Mouse (Mus musculus) lung, embryonic 14.5 days (tissue): ENCODE measurements around the gene Rbm6. TPM values are rescaled to one million over a fixed set of nuclear protein-coding genes. Genes with fewer than 3 reads are reported as not detected.

Source experiments
- ATAC-seq: fragments of 200-750 bp; cut with Nextera tagmentation; 2 replicates; pipeline ENCODE4 v1.8.0; 2017; ENCODE audit warnings: mild to moderate bottlenecking, moderate TSS enrichment, moderate library complexity; ENCODE audit not compliant: insufficient read depth
- DNase-seq: peaks from one replicate; pipeline ENCODE4 v3.0.0-alpha.2; 2015
- H3K27ac ChIP-seq: fragments of 300-500 bp; sonication (generic); 2 replicates; pipeline ENCODE4 v1.5.1; 2014; ENCODE audit warnings: low read depth, mild to moderate bottlenecking, moderate library complexity
- H3K27me3 ChIP-seq: fragments of 300-500 bp; sonication (generic); 2 replicates; pipeline ENCODE4 v1.6.1; 2014; ENCODE audit warnings: low read length, control low read depth; ENCODE audit not compliant: insufficient read depth
- H3K36me3 ChIP-seq: fragments of 300-500 bp; sonication (generic); 2 replicates; pipeline ENCODE4 v1.6.1; 2014; ENCODE audit warnings: control low read depth; ENCODE audit not compliant: insufficient read depth
- H3K4me1 ChIP-seq: fragments of 300-500 bp; sonication (generic); 2 replicates; pipeline ENCODE4 v1.6.1; 2014; ENCODE audit warnings: antibody characterized with exemption, control low read depth; ENCODE audit not compliant: insufficient read depth
- H3K4me2 ChIP-seq: fragments of 300-500 bp; sonication (generic); 2 replicates; pipeline ENCODE4 v1.6.1; 2014; ENCODE audit warnings: mild to moderate bottlenecking
- H3K4me3 ChIP-seq: fragments of 300-500 bp; sonication (generic); 2 replicates; pipeline ENCODE4 v1.5.1; 2014; ENCODE audit warnings: low read depth, low read length
- H3K9ac ChIP-seq: fragments of 300-500 bp; sonication (generic); 2 replicates; pipeline ENCODE4 v1.6.1; 2014
- H3K9me3 ChIP-seq: fragments of 300-500 bp; sonication (generic); 2 replicates; pipeline ENCODE4 v1.6.1; 2016; ENCODE audit warnings: low read depth, low read length, control low read depth
- CTCF ChIP-seq: IDR thresholded peaks from 2 replicates; pipeline ENCODE4 v1.5.1; 2016; ENCODE audit warnings: antibody characterized with exemption, low read depth
- WGBS: fragments of 180-500 bp; shearing (Covaris S2); extraction: QIAGEN DNeasy Blood & Tissue Kit; methylation state at CpG from one replicate; pipeline ENCODE4 v1.1.7; 2014; 5-methylcytosine and 5-hydroxymethylcytosine counted together
- polyA plus RNA-seq: library from polyadenylated mRNA; unstranded; fragments of >200 nt; fragmentation: Nextera tagmentation; extraction: Ambion mirVana; gene quantifications from 2 replicates; pipeline ENCODE4 v1.2.1, GENCODE M21; 2014

Gene Rbm6
- polyA plus RNA-seq, 1 experiment from 2014 or later = 73.2 TPM

- TF ChIP-seq CTCF = no peak
- Histone ChIP-seq H3K4me1 (no peaks in the 10 kb centered on the region), H3K9me3 (no peaks in the 10 kb centered on the region), H3K4me3 (no peak overlapping the region), H3K36me3 (no peaks in the 10 kb centered on the region), H3K4me2 (no peak overlapping the region), H3K9ac (no peak overlapping the region), H3K27me3 (no peaks in the 10 kb centered on the region), H3K27ac (no peak overlapping the region)
- WGBS = 59% methylated on average over 4 of the region's 4 CpGs
- ATAC-seq = no peak
- no peak for DNase-seq
These were observed 7.4 kb upstream of the Rbm6 start for GRCm38 (mm10) chr9:107880411-107880810.

- Histone ChIP-seq H3K36me3 (no peaks in the 10 kb centered on the region), H3K9me3 (no peaks in the 10 kb centered on the region), H3K4me3 (peak overlapping the region; percentile 90), H3K9ac (peak overlapping the region; percentile 96), H3K4me2 (peak overlapping the region; percentile 71), H3K27me3 (no peaks in the 10 kb centered on the region), H3K27ac (peak overlapping the region; percentile 97), H3K4me1 (peaks cover 8% of the 10 kb centered on the region; the same call in 1 of the 2 replicates)
- DNase-seq (peak; percentile 98), ATAC-seq (peak; percentile 100)
- TF ChIP-seq CTCF = no peak
- under 1% methylated on average over 80 of the region's 80 CpGs for WGBS
These were observed 513 bp downstream of the Rbm6 start for GRCm38 (mm10) chr9:107872350-107873098.

GRCm38 (mm10) chr9:107866081-107866480 lies 7.0 kb downstream of the Rbm6 start:
- Histone ChIP-seq H3K9ac (no peak overlapping the region), H3K4me1 (peaks cover 1% of the 10 kb centered on the region; the same call in 1 of the 2 replicates), H3K27ac (no peak overlapping the region), H3K4me3 (no peak overlapping the region), H3K9me3 (no peaks in the 10 kb centered on the region), H3K36me3 (peaks cover 11% of the 10 kb centered on the region), H3K4me2 (no peak overlapping the region), H3K27me3 (no peaks in the 10 kb centered on the region)
- ATAC-seq (no peak), DNase-seq (no peak)
- WGBS = 92% methylated on average over 2 of the region's 2 CpGs
- TF ChIP-seq CTCF = no peak

- H3K27me3 ChIP-seq = no peaks in the 10 kb centered on the region
- no peak for TF ChIP-seq CTCF
- H3K9ac ChIP-seq = no peak overlapping the region
- DNase-seq = no peak
- H3K27ac ChIP-seq = no peak overlapping the region
- no peak overlapping the region for H3K4me3 ChIP-seq
- 48% methylated on average over 1 of the region's 1 CpGs for WGBS
- H3K4me1 ChIP-seq = no peaks in the 10 kb centered on the region
- no peaks in the 10 kb centered on the region for H3K9me3 ChIP-seq
- H3K4me2 ChIP-seq = no peak overlapping the region
- ATAC-seq = no peak
- peaks cover 16% of the 10 kb centered on the region for H3K36me3 ChIP-seq
These were observed 8.5 kb downstream of the Rbm6 start for GRCm38 (mm10) chr9:107864493-107864892.

GRCm38 (mm10) chr9:107858343-107858742 lies 14.7 kb downstream of the Rbm6 start:
- no peaks in the 10 kb centered on the region for H3K27me3 ChIP-seq
- no peak overlapping the region for H3K27ac ChIP-seq
- H3K4me3 ChIP-seq = no peak overlapping the region
- no peak for ATAC-seq
- no peak overlapping the region for H3K9ac ChIP-seq
- DNase-seq = no peak
- no peaks in the 10 kb centered on the region for H3K9me3 ChIP-seq
- 87% methylated on average over 3 of the region's 3 CpGs for WGBS
- TF ChIP-seq CTCF = no peak
- no peaks in the 10 kb centered on the region for H3K4me1 ChIP-seq
- no peak overlapping the region for H3K4me2 ChIP-seq
- peaks cover 33% of the 10 kb centered on the region for H3K36me3 ChIP-seq

GRCm38 (mm10) chr9:107848922-107849321 lies 24.1 kb downstream of the Rbm6 start:
- H3K27me3 ChIP-seq = no peaks in the 10 kb centered on the region
- DNase-seq (no peak), ATAC-seq (no peak)
- no peak overlapping the region for H3K27ac ChIP-seq
- H3K36me3 ChIP-seq = peaks cover 57% of the 10 kb centered on the region
- no peaks in the 10 kb centered on the region for H3K4me1 ChIP-seq
- no peak for TF ChIP-seq CTCF
- 97% methylated on average over 7 of the region's 7 CpGs for WGBS
- H3K9me3 ChIP-seq = no peaks in the 10 kb centered on the region
- H3K4me3 ChIP-seq = no peak overlapping the region
- H3K9ac ChIP-seq = no peak overlapping the region
- no peak overlapping the region for H3K4me2 ChIP-seq

GRCm38 (mm10) chr9:107842709-107843108 lies 30.3 kb downstream of the Rbm6 start:
- H3K9me3 ChIP-seq = no peaks in the 10 kb centered on the region
- ATAC-seq = no peak
- no peak overlapping the region for H3K4me3 ChIP-seq
- no peak for TF ChIP-seq CTCF
- H3K36me3 ChIP-seq = peaks cover 49% of the 10 kb centered on the region
- H3K27ac ChIP-seq = no peak overlapping the region
- no peak overlapping the region for H3K4me2 ChIP-seq
- H3K9ac ChIP-seq = no peak overlapping the region
- WGBS = 95% methylated on average over 2 of the region's 2 CpGs
- H3K27me3 ChIP-seq = no peaks in the 10 kb centered on the region
- H3K4me1 ChIP-seq = no peaks in the 10 kb centered on the region
- DNase-seq = no peak
